Mouse (Mus musculus) urinary bladder, postnatal 0 days (tissue): Measurements from ENCODE around the gene Evl. TPM values are rescaled to one million over a fixed set of nuclear protein-coding genes. Genes with fewer than 3 reads are reported as not detected.

Experiments used
- microRNA counts: library from miRNA; unstranded; fragments of <30 nt; microRNA quantifications from one replicate; lab custom pipeline; 2016
- microRNA-seq: library from miRNA; unstranded; fragments of <30 nt; microRNA quantifications from one replicate; pipeline ENCODE4, GENCODE M21; 2016
- polyA plus RNA-seq: library from polyadenylated mRNA; unstranded; fragments of >200 nt; fragmentation: Nextera tagmentation; extraction: Ambion mirVana; gene quantifications from 2 replicates; pipeline ENCODE4 v1.2.1, GENCODE M21; 2015

Evl gene
- 18.3 and 23.8 TPM in 2 replicates for polyA plus RNA-seq

DNA sequence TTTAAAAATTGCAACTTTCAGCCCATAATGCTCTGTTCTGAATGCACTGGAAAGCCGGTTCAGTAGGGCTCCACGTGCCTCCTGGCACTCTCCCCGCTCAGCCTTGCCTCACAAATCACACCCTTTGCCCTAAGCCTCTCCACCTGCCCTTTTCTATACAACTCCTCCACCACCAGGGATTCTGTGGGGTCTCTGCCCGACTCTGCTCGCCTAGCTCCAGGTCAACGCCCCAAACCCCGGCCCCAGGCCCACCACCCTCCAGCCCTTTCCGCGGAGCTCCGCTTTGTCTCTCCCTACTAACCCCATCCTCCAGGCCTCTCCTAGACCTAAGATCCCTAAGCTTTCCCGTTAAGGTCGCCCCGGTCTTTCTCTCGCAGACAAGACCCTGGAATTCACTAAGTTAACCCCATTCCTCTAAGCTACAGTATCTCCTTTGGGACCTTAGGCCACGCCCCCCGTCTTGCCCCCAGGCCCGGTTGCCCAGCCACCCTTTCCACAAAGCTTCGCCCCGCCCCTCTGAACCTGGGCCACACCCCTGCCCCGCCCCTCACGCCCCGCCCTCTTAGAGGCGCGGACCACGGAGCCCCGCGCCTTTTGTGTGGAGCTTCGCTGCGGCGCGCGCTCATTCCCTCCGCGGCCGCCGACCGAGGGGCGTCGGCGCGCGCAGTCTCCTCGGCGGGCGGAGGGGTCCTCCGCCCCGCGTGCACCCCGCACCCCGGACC is at the start of gene Evl:
TSS of gene Evl (plus strand) at position 601 of the 722 bp plus-strand sequence.

GRCm38 (mm10) chr12:108702185-108702584 is 147.7 kb downstream of the Evl start, which contains the start of gene Degs2:
Degs2 (minus strand) TSS chr12:108702315.

MicroRNA genes within 50 kb of the gene (microRNA counts, 519-probe panel; counts per million panel counts)
- microRNA mmu-miR-342-3p (lab: Ali Mortazavi, UCI) (4,129 counts per million, percentile 76 among the panel's probes with 10 or more counts), microRNA mmu-miR-342-5p (lab: Ali Mortazavi, UCI) (not detected)

Small RNAs within 50 kb of the gene (microRNA-seq; reads per million reads assigned to microRNA genes)
- gene Gm23872 (not detected), gene Mir342 (1,810 reads per million, percentile 79 among the genes with 10 or more reads in this experiment)

Other genes starting within 250 kb of the Evl start
- 1.3 and 1.7 TPM in 2 replicates for gene Hhipl1, start 248.4 kb upstream of the Evl start, polyA plus RNA-seq
- gene Cyp46a1, start 220.3 kb upstream of the Evl start, polyA plus RNA-seq: 1.3 and 1.4 TPM in 2 replicates
- 145 and 170 TPM in 2 replicates for gene Eml1, start 183.8 kb upstream of the Evl start, polyA plus RNA-seq
- gene Degs2, start 147.6 kb downstream of the Evl start, polyA plus RNA-seq: 51.7 and 54.0 TPM in 2 replicates
- 8.4 and 9.0 TPM in 2 replicates for gene Yy1, start 238.3 kb downstream of the Evl start, polyA plus RNA-seq